8 mouse cellular contexts compared by ENCODE assay signal in the genomic region with DNA sequence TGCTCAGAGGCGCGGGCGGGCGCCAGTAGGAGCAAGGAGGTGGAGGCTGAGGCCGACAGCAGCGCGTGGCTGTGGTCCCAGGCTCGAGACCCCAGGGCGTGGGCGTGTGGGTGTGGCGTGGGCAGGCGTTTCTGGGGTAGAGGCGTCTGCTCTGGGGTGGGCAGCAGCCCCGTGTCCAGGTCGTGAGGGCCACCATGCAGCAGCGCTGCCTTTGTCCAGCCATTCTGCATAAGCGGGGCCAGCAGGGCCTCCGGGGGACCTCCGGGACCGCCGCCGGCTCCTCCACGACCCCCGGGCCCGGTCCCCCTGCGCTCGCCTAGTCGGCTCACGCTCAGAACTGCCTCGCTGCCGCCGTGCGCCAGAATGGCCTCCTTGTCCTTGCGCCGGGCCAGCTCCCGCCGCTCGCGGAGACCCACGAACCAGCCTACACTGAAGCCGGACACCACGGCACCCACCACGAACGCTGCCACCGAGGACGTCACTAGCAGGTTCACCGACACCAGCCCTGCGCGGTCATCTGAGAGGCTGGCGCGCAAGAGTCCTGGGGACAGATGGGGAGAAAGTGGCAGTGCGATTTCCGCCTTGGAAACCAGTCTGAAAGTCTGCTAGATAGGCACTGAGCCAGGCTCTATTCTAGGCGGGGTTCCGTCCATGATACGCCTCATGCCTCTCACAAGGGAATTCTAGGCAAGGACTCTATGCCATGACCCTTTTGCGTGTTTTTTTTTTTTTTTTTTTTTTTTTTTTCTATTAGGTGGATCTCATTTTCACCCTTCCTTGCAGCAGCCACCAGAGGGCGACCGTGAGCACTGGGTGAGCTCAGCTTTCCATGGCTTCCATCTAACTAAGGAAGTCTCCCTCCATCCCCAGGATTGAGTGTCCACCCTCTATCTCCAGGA. TPM values are rescaled to one million over a fixed set of nuclear protein-coding genes. Genes with fewer than 3 reads are reported as not detected.
DNase-seq lines count a peak whose midpoint lies in the region; ATAC-seq and TF ChIP-seq lines count a peak whose summit lies in the region.

No protein-coding gene starts in this region.

- peaks cover 31% of the 10 kb centered on the region for H3K36me3 ChIP-seq in hindbrain, postnatal 0 days (ENCODE audit: insufficient read depth, low read length)
- no peaks in the 10 kb centered on the region for H3K36me3 ChIP-seq in liver, embryonic 15.5 days (replicated peaks)

- H3K27ac ChIP-seq in hindbrain, postnatal 0 days = no peak overlapping the region
- no peak overlapping the region for H3K27ac ChIP-seq in liver, embryonic 15.5 days (replicated peaks)
- no peak overlapping the region for H3K27ac ChIP-seq in olfactory bulb, adult 2 months (ENCODE audit: insufficient read depth, low read depth, low read length)

- H3K4me2 ChIP-seq in hindbrain, postnatal 0 days (ENCODE audit: low read depth, low read length) = peak overlapping the region; percentile 49
- H3K4me2 ChIP-seq in liver, embryonic 15.5 days = peak overlapping the region; percentile 61

- peak; percentile 77 for TF ChIP-seq CTCF in hindbrain, postnatal 0 days (IDR thresholded peaks at IDR 0.05; ENCODE audit: low read depth)
- TF ChIP-seq CTCF in olfactory bulb, adult 2 months (IDR thresholded peaks at IDR 0.05; ENCODE audit: insufficient read depth, low read depth, low read length) = peak; percentile 51; the same call in 1 of the 2 replicates

- TF ChIP-seq POLR2A in olfactory bulb, adult 2 months (IDR thresholded peaks at IDR 0.05; ENCODE audit: insufficient read depth, low read depth, low read length) = no peak

- H3K4me1 ChIP-seq in hindbrain, postnatal 0 days (ENCODE audit: insufficient read depth, low read length) = 0 out of 2 replicates have a peak, but pooled peaks cover 3% of the 10 kb centered on the region
- H3K4me1 ChIP-seq in liver, embryonic 15.5 days (replicated peaks) = peaks cover 20% of the 10 kb centered on the region; the same call in 1 of the 2 replicates
- H3K4me1 ChIP-seq in olfactory bulb, adult 2 months (ENCODE audit: control insufficient read depth, insufficient read depth, low read length) = peaks cover 12% of the 10 kb centered on the region

- H3K9ac ChIP-seq in hindbrain, postnatal 0 days (replicated peaks; ENCODE audit: low read length) = 0 out of 2 replicates have a peak overlapping the region, but pooled peaks have one; percentile 13
- H3K9ac ChIP-seq in liver, embryonic 15.5 days = no peak overlapping the region

- H3K27me3 ChIP-seq in hindbrain, postnatal 0 days (ENCODE audit: insufficient read depth, low read length) = peaks cover 10% of the 10 kb centered on the region; the same call in 1 of the 2 replicates
- peaks cover 51% of the 10 kb centered on the region for H3K27me3 ChIP-seq in liver, embryonic 15.5 days

- H3K4me3 ChIP-seq in hindbrain, postnatal 0 days (ENCODE audit: low read length) = peak overlapping the region; percentile 21
- peak overlapping the region; percentile 36 for H3K4me3 ChIP-seq in liver, embryonic 15.5 days (replicated peaks)
- no peak overlapping the region for H3K4me3 ChIP-seq in olfactory bulb, adult 2 months (ENCODE audit: insufficient read depth, low read depth, low read length)

- no peak for ATAC-seq in hindbrain, postnatal 0 days
- ATAC-seq in liver, embryonic 15.5 days (ENCODE audit: insufficient read depth) = no peak

- 17% methylated on average over 49 of the region's 59 CpGs for WGBS in hindbrain, postnatal 0 days
- 40% methylated on average over 59 of the region's 59 CpGs for WGBS in liver, embryonic 15.5 days (ENCODE audit: insufficient replicate concordance)
- 39% methylated on average over 59 of the region's 59 CpGs for WGBS in olfactory bulb, adult 2 months

- DNase-seq in ovary, postnatal 36 days (ENCODE audit: low spot score) = peak; percentile 56
- no peak for DNase-seq in ovary, adult 18-20 months (ENCODE audit: low spot score)
- peak; percentile 85 for DNase-seq in adrenal gland, postnatal 14 days
- peak; percentile 35 for DNase-seq in fibroblast of lung, adult 2 months (ENCODE audit: low read depth)
- peak; percentile 63 for DNase-seq in hindbrain, postnatal 0 days (ENCODE audit: low spot score)
- DNase-seq in layer of hippocampus, postnatal 14 days (ENCODE audit: low spot score in 2 of 2) = no peak

- peaks cover 5% of the 10 kb centered on the region; the same call in 1 of the 2 replicates for H3K9me3 ChIP-seq in hindbrain, postnatal 0 days (ENCODE audit: low read length)
- peaks cover 5% of the 10 kb centered on the region; the same call in 1 of the 2 replicates for H3K9me3 ChIP-seq in liver, embryonic 15.5 days (replicated peaks)

RNA-seq across cellular contexts. Expression of gene Lrg1, which starts 2.8 kb away (rescaled TPM):
- 58.3 and 63.2 TPM in 2 replicates for total RNA-seq in adrenal gland, postnatal 14 days (2021)
- 0.21 TPM in 1 of 2 replicates, not detected in the other for total RNA-seq in hindbrain, postnatal 0 days (2014; rRNA removed)
- polyA plus RNA-seq in hindbrain, postnatal 0 days (2015; fragmentation: Nextera tagmentation; extraction: Ambion mirVana) = 0.90 and 0.95 TPM in 2 replicates
- 3.2 and 4.0 TPM in 2 replicates for polyA plus RNA-seq in liver, embryonic 15.5 days (2015; fragmentation: Nextera tagmentation; extraction: Ambion mirVana)
- polyA plus RNA-seq in olfactory bulb, adult 2 months (2012; ENCODE audit: insufficient read depth, insufficient read length, low replicate concordance, missing spikeins) = not detected in 2 replicates
- under 1 TPM; 0.62 to 0.81 TPM for total RNA-seq in layer of hippocampus, postnatal 14 days (2021)

RNA-seq across cellular contexts. Expression of gene Plin5, which starts 7.2 kb away (rescaled TPM):
- 91.4 and 109 TPM in 2 replicates for total RNA-seq in adrenal gland, postnatal 14 days (2021)
- 2.2 and 3.3 TPM in 2 replicates for total RNA-seq in hindbrain, postnatal 0 days (2014; rRNA removed)
- polyA plus RNA-seq in hindbrain, postnatal 0 days (2015; fragmentation: Nextera tagmentation; extraction: Ambion mirVana) = 4.1 and 4.4 TPM in 2 replicates
- polyA plus RNA-seq in liver, embryonic 15.5 days (2015; fragmentation: Nextera tagmentation; extraction: Ambion mirVana) = 1.3 and 3.7 TPM in 2 replicates
- polyA plus RNA-seq in olfactory bulb, adult 2 months (2012; ENCODE audit: insufficient read depth, insufficient read length, low replicate concordance, missing spikeins) = not detected in 2 replicates
- total RNA-seq in layer of hippocampus, postnatal 14 days (2021) = 1 to 10 TPM; 1.1 to 1.4 TPM

RNA-seq across cellular contexts. Expression of gene Plin4, which starts 15.0 kb away (rescaled TPM):
- 76.6 and 87.5 TPM in 2 replicates for total RNA-seq in adrenal gland, postnatal 14 days (2021)
- total RNA-seq in hindbrain, postnatal 0 days (2014; rRNA removed) = 0.61 and 0.99 TPM in 2 replicates
- 0.08 and 0.11 TPM in 2 replicates for polyA plus RNA-seq in hindbrain, postnatal 0 days (2015; fragmentation: Nextera tagmentation; extraction: Ambion mirVana)
- polyA plus RNA-seq in liver, embryonic 15.5 days (2015; fragmentation: Nextera tagmentation; extraction: Ambion mirVana) = 0.02 and 0.06 TPM in 2 replicates
- not detected in 2 replicates for polyA plus RNA-seq in olfactory bulb, adult 2 months (2012; ENCODE audit: insufficient read depth, insufficient read length, low replicate concordance, missing spikeins)
- total RNA-seq in layer of hippocampus, postnatal 14 days (2021) = 1 to 10 TPM; 1.3 to 2.5 TPM

RNA-seq across cellular contexts. Expression of gene Sema6b, which starts 15.5 kb away (rescaled TPM):
- total RNA-seq in adrenal gland, postnatal 14 days (2021) = 11.9 and 15.2 TPM in 2 replicates
- total RNA-seq in hindbrain, postnatal 0 days (2014; rRNA removed) = 91.6 and 97.5 TPM in 2 replicates
- polyA plus RNA-seq in hindbrain, postnatal 0 days (2015; fragmentation: Nextera tagmentation; extraction: Ambion mirVana) = 12.9 and 13.2 TPM in 2 replicates
- 0.81 and 1.3 TPM in 2 replicates for polyA plus RNA-seq in liver, embryonic 15.5 days (2015; fragmentation: Nextera tagmentation; extraction: Ambion mirVana)
- not detected in 2 replicates for polyA plus RNA-seq in olfactory bulb, adult 2 months (2012; ENCODE audit: insufficient read depth, insufficient read length, low replicate concordance, missing spikeins)
- 100 to 1,000 TPM; 140 to 142 TPM for total RNA-seq in layer of hippocampus, postnatal 14 days (2021)

RNA-seq across cellular contexts. Expression of gene Tnfaip8l1, which starts 37.7 kb away (rescaled TPM):
- total RNA-seq in adrenal gland, postnatal 14 days (2021) = 8.2 and 8.6 TPM in 2 replicates
- 14.4 and 17.8 TPM in 2 replicates for total RNA-seq in hindbrain, postnatal 0 days (2014; rRNA removed)
- 6.9 and 7.1 TPM in 2 replicates for polyA plus RNA-seq in hindbrain, postnatal 0 days (2015; fragmentation: Nextera tagmentation; extraction: Ambion mirVana)
- 2.7 and 3.1 TPM in 2 replicates for polyA plus RNA-seq in liver, embryonic 15.5 days (2015; fragmentation: Nextera tagmentation; extraction: Ambion mirVana)
- not detected in 2 replicates for polyA plus RNA-seq in olfactory bulb, adult 2 months (2012; ENCODE audit: insufficient read depth, insufficient read length, low replicate concordance, missing spikeins)
- 1 to 10 TPM; 6.2 to 6.6 TPM for total RNA-seq in layer of hippocampus, postnatal 14 days (2021)

Comparison
In these comparisons a context has a peak if more than half of its experiments do, and no peak if none do; other contexts are left out.
1. DNase-seq: peak in ovary, postnatal 36 days (single experiment), adrenal gland, postnatal 14 days (single experiment), fibroblast of lung, adult 2 months (single experiment) and hindbrain, postnatal 0 days (single experiment); none in ovary, adult 18-20 months (single experiment) and layer of hippocampus, postnatal 14 days (0 of 2).
2. RNA of gene Lrg1, which starts 2.8 kb away (total RNA-seq): 58.3 to 63.2 TPM in adrenal gland, postnatal 14 days; 0.62 to 0.81 TPM in layer of hippocampus, postnatal 14 days and 0.21 TPM in hindbrain, postnatal 0 days; every median in the first group is over 10 times any median in the second.
3. RNA of gene Plin5, which starts 7.2 kb away (total RNA-seq): 91.4 to 109 TPM in adrenal gland, postnatal 14 days; 2.2 to 3.3 TPM in hindbrain, postnatal 0 days and 1.1 to 1.4 TPM in layer of hippocampus, postnatal 14 days; every median in the first group is over 10 times any median in the second.
4. RNA of gene Plin4, which starts 15.0 kb away (total RNA-seq): 76.6 to 87.5 TPM in adrenal gland, postnatal 14 days; 1.3 to 2.5 TPM in layer of hippocampus, postnatal 14 days and 0.61 to 0.99 TPM in hindbrain, postnatal 0 days; every median in the first group is over 10 times any median in the second.